Mouse (Mus musculus): ENCODE measurements around the gene Emc3.

Gene Emc3

DNA sequence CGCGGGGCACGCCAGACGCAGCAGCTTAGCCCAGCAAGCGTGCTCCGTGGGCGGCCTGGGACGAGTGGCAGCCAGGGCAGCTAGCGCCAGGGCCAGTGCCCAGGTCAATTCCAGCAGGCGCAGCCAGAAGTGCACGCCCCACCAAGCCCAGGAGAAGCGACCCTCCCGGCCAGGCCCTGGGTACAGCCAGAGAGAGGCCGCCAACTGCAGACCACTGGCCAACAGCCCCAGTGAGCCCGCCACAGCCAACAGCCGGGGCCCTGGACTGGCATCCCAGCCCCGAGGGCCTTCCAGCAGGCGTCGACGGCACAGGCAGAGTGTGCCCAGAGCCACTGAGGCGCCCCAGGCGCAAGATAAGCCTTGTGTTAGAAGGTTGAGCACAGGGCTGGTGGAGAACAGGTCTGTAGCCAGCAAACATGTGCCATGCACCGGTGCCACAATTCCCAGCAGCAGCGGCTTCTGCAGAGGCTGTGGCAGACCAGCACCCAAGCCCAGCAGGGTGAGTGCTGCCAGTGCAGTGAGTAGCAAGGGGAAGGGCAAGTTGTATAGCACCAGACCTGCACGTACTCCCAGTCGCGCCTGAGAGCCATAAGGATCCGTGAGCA is 36.3 kb downstream of the Emc3 start:
- DNase-seq (ENCODE audit: low read depth, low spot score) = no peak

DNA sequence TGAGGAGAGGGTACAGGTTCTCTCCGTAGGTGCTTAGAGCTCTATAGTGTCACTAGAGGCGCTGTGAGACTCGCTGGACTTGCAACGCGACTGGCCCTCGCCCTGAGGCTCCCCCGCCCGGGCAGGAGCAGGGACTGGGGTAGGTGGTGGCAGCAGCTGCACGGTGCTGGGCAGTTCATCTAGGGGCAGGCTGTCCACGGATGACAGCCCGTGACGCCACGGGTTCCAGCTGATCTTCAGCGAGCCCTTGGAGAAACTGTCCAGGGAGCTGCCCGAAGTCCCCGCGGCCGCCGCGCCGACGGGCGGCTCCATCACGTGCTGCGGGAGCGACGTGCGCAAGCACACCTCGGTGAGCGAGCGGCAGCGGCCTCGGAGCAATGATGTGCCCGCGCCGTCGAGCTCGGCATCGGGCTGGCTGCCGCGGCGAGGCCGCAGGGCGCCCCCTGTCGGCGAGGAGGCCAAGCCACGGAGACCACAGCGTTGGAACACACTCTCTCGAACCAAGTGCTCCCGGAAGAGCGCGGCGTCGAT is 37.1 kb downstream of the Emc3 start:
- DNase-seq (ENCODE audit: low read depth, low spot score) = peak; percentile 88

DNA sequence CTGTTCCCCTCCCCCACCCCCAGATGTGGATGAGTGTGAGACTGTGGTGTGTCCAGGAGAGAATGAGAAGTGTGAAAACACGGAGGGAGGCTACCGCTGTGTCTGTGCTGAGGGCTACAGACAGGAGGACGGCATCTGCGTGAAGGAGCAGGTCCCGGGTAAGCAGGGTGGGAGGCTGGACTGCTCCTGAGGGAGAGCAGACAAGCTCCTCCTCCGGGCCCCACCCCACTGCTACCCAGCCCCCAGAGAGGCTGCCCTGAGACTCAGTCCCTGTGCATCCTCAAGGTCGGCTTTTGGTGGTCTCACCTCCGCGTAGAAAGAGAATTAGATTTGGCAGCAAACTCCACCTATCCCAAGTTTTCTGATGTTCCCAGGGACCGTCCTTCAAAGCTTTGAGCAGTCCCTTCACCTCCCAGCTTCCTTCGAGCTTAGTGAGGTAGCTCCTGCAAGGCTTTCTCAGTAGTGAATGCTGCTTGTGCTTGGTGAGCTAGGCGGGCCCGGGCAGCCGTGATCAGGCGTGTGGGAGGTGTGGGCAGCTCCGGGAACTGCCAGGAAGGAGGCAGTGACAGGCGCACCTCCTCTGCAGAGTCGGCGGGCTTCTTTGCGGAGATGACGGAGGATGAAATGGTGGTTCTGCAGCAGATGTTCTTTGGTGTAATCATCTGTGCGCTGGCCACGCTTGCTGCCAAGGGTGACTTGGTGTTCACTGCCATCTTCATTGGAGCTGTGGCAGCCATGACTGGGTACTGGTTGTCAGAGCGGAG is 39.2 kb downstream of the Emc3 start:
- DNase-seq (ENCODE audit: low read depth, low spot score) = peak; percentile 62

DNA sequence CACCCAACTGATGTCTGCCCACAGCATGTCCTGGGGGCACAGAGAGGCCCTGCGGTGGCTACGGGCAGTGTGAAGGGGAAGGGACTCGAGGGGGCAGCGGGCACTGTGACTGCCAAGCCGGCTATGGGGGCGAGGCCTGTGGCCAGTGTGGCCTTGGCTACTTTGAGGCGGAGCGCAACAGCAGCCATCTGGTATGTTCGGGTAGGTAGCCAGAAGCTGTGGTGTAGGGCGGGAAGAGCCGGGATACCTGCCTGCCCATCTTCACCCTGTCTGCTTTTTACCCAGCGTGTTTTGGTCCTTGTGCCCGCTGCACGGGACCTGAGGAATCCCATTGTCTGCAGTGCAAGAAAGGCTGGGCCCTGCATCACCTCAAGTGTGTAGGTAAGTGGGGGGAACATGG is 42.0 kb downstream of the Emc3 start:
- no peak for DNase-seq (ENCODE audit: low read depth, low spot score)

DNA sequence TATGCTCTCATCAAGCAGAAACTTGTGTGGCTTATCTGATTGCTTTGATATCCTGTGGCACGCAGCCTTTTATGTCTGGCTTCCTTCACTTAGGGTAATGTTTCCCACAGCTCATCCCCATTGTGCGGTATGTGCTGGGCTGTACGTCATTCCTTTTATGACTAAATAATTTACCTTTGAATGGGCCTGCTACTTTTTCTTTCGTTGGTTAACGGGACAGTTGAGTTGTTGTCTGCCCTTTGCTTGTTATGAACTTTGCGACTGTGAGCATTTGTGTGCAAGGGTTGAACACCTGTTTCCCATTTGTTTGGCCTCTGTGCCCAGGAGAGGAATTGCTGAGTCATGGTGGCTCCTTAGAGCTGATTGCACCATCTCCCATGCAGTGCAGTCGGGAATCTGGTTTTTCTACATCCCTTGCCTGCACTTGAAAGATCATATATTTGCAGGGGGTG is 44.3 kb downstream of the Emc3 start:
- peak; percentile 81 for DNase-seq (ENCODE audit: low read depth, low spot score)

- DNase-seq (ENCODE audit: low read depth, low spot score) = peak; percentile 69
Measured at GRCm38 (mm10) chr6:113483729-113484128, 47.7 kb downstream of the Emc3 start.

GRCm38 (mm10) chr6:113483100-113483615 is 48.3 kb downstream of the Emc3 start, which contains the start of gene Creld1:
TSS of gene Creld1 (plus strand) at chr6:113483297.
- peak; percentile 100 for DNase-seq (ENCODE audit: low read depth, low spot score)

GRCm38 (mm10) chr6:113482477-113483099 is 48.9 kb downstream of the Emc3 start:
- peak; percentile 76 for DNase-seq (ENCODE audit: low read depth, low spot score)

GRCm38 (mm10) chr6:113480555-113481373 is 50.7 kb downstream of the Emc3 start:
- no peak for DNase-seq (ENCODE audit: low read depth, low spot score)

- DNase-seq (ENCODE audit: low read depth, low spot score) = no peak
Measured at GRCm38 (mm10) chr6:113478906-113479305, 52.5 kb downstream of the Emc3 start.

- no peak for DNase-seq (ENCODE audit: low read depth, low spot score)
Measured at GRCm38 (mm10) chr6:113477353-113477752, 54.1 kb downstream of the Emc3 start.

DNA sequence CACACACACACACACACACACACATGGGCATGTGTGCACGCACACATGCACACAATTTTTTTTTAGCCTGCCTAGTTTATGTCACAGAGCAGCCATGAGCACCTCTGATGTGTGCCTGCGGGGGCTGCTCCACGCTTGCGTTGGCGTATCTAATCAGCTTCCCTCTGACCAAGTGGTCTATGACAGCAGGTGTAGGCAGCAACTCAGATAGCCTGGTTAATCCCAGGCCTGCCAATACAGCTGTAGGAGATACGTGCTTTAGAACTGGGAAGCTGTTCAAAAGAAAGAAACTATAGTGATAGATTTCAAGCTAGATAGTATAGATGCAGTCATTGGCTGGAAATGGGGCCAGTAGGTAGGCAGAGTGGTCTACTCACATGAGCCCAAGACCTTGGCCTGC is 57.7 kb downstream of the Emc3 start:
- DNase-seq (ENCODE audit: low read depth, low spot score) = no peak

DNA sequence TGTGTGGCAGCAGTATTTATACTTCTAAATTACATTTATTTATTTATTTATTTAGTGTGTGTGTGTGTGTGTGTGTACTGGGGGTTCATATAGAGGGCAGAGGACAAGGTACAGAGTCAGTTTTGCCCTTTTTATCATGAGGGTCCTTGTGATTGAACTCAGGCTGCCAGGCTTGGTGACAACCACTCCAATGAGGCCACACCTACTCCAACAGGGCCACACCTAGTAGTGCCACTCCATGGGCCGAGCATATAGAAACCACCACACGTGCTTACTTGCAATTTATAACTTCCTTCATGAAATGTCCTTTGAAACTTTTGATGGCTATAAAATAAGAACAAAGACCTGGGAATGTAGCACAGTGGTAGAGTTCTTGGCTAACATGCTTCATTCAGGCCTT is 58.2 kb downstream of the Emc3 start:
- DNase-seq (ENCODE audit: low read depth, low spot score) = no peak

- peak; percentile 30 for DNase-seq (ENCODE audit: low read depth, low spot score)
Measured at GRCm38 (mm10) chr6:113472061-113472460, 59.4 kb downstream of the Emc3 start.

GRCm38 (mm10) chr6:113471297-113471936 is 60.0 kb downstream of the Emc3 start, which contains the start of gene Il17rc:
TSS of gene Il17rc (plus strand) at chr6:113471427.
- peak; percentile 65 for DNase-seq (ENCODE audit: low read depth, low spot score)

DNA sequence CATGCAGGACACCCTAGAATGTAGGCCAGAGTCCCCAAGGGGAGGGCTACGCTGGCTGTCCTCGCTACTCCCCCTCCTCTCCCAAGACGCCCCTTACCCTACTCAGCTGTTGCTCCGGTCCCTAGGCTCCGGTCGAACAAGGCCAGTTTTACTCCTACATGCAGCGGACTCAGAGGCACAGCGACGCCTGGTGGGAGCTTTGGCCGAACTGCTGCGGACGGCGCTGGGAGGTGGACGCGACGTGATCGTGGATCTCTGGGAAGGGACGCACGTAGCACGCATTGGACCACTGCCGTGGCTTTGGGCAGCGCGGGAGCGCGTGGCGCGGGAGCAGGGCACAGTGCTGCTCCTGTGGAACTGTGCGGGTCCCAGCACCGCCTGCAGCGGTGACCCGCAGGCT is 62.0 kb downstream of the Emc3 start:
- peak; percentile 85 for DNase-seq (ENCODE audit: low read depth, low spot score)

GRCm38 (mm10) chr6:113469021-113469420 is 62.4 kb downstream of the Emc3 start:
- DNase-seq (ENCODE audit: low read depth, low spot score) = peak; percentile 90

GRCm38 (mm10) chr6:113468512-113468911 is 62.9 kb downstream of the Emc3 start:
- DNase-seq (ENCODE audit: low read depth, low spot score) = no peak

- DNase-seq (ENCODE audit: low read depth, low spot score) = no peak
Measured at GRCm38 (mm10) chr6:113465602-113466001, 65.8 kb downstream of the Emc3 start.
